In genomic region chr16:13640064-13640463, GRCm38 (mm10) we compare ENCODE assay signal across 9 mouse cellular contexts. TPM values are rescaled to one million over a fixed set of nuclear protein-coding genes. Genes with fewer than 3 reads are reported as not detected.
DNase-seq lines count a peak whose midpoint lies in the region; ATAC-seq lines count a peak whose summit lies in the region.
"Had no signal": no experiment of that assay in that cellular context is flagged by ENCODE, and none has a peak within 500 bp of the region (broad histone marks: within the 10 kb centered on the region; RNA-seq: fewer than 3 reads in every experiment).

No protein-coding gene starts in this region.

- WGBS in hindbrain, embryonic 11.5 days, result 74% methylated on average over 7 of the region's 7 CpGs
- 82% methylated on average over 7 of the region's 7 CpGs for WGBS in hindbrain, embryonic 16.5 days

- DNase-seq in hindbrain, embryonic 11.5 days (ENCODE audit: low spot score), result peak; percentile 12
- peak; percentile 21 to 22 for DNase-seq in spleen, postnatal 36 days (ENCODE audit: low spot score in 2 of 2)
- DNase-seq in spleen, postnatal 4 days (ENCODE audit: low spot score in 2 of 2), result no peak
- peak; percentile 17 for DNase-seq in embryo, embryonic 9.5 days (ENCODE audit: extremely low spot score)
- DNase-seq in urinary bladder, postnatal 4 days (ENCODE audit: low spot score in 2 of 2), result no peak
- no peak for DNase-seq in heart, postnatal 36 days
- no peak for DNase-seq in right cerebral cortex, postnatal 36 days (ENCODE audit: low spot score in 2 of 2)

- ATAC-seq in hindbrain, embryonic 11.5 days (ENCODE audit: low FRiP score), result no peak
- no peak for ATAC-seq in hindbrain, embryonic 16.5 days

- H3K9ac ChIP-seq in hindbrain, embryonic 11.5 days (ENCODE audit: low read depth, low read length), result no peak overlapping the region
- no peak overlapping the region for H3K9ac ChIP-seq in hindbrain, embryonic 16.5 days (ENCODE audit: low read depth, low read length)

- H3K36me3 ChIP-seq in hindbrain, embryonic 11.5 days (ENCODE audit: control insufficient read depth, insufficient read depth, low read length), result no peaks in the 10 kb centered on the region
- H3K36me3 ChIP-seq in hindbrain, embryonic 16.5 days (ENCODE audit: control insufficient read depth, insufficient read depth, low read length), result peaks cover 3% of the 10 kb centered on the region

- H3K4me2 ChIP-seq in hindbrain, embryonic 11.5 days (replicated peaks; ENCODE audit: low read depth, low read length), result no peak overlapping the region
- no peak overlapping the region for H3K4me2 ChIP-seq in hindbrain, embryonic 16.5 days (ENCODE audit: low read length)

- H3K27me3 ChIP-seq in hindbrain, embryonic 11.5 days (ENCODE audit: control insufficient read depth, insufficient read depth, low read length), result no peaks in the 10 kb centered on the region
- H3K27me3 ChIP-seq in hindbrain, embryonic 16.5 days (replicated peaks; ENCODE audit: control insufficient read depth, insufficient read depth, low read length), result no peaks in the 10 kb centered on the region
- H3K27me3 ChIP-seq: megakaryocyte, embryonic 14.5 days had no signal

- no peak overlapping the region for H3K27ac ChIP-seq in hindbrain, embryonic 11.5 days (ENCODE audit: low read depth, low read length)
- H3K27ac ChIP-seq in hindbrain, embryonic 16.5 days (ENCODE audit: low read depth, low read length), result no peak overlapping the region

- intact Hi-C loops in heart, postnatal 36 days (cut with DNase I), result no loop called here

- H3K9me3 ChIP-seq in hindbrain, embryonic 11.5 days (ENCODE audit: control insufficient read depth, low read length), result no peaks in the 10 kb centered on the region
- no peaks in the 10 kb centered on the region for H3K9me3 ChIP-seq in hindbrain, embryonic 16.5 days (ENCODE audit: control insufficient read depth, low read length)
- H3K9me3 ChIP-seq: megakaryocyte, embryonic 14.5 days had no signal

- H3K4me1 ChIP-seq in hindbrain, embryonic 11.5 days (replicated peaks; ENCODE audit: control insufficient read depth, insufficient read depth, low read length), result no peaks in the 10 kb centered on the region
- no peaks in the 10 kb centered on the region for H3K4me1 ChIP-seq in hindbrain, embryonic 16.5 days (ENCODE audit: control insufficient read depth, insufficient read depth, low read depth, low read length)

- H3K4me3 ChIP-seq in hindbrain, embryonic 11.5 days (ENCODE audit: low read depth, low read length), result no peak overlapping the region
- no peak overlapping the region for H3K4me3 ChIP-seq in hindbrain, embryonic 16.5 days (ENCODE audit: low read length)
- H3K4me3 ChIP-seq: megakaryocyte, embryonic 14.5 days had no signal

RNA-seq across cellular contexts. Expression of gene Parn, which starts 27.9 kb away (rescaled TPM):
- 40.4 and 44.9 TPM in 2 replicates for polyA plus RNA-seq in hindbrain, embryonic 11.5 days (2014; fragmentation: Nextera tagmentation; extraction: Ambion mirVana)
- 31.4 and 31.7 TPM in 2 replicates for polyA plus RNA-seq in hindbrain, embryonic 16.5 days (2015; fragmentation: Nextera tagmentation; extraction: Ambion mirVana)
- total RNA-seq in heart, postnatal 36 days (2021), result 10 to 100 TPM in 1 of 2 experiments, 1 to 10 TPM in 1; 9.0 to 10.9 TPM

RNA-seq across cellular contexts. Expression of gene Bfar, which starts 31.6 kb away (rescaled TPM):
- 43.0 and 44.1 TPM in 2 replicates for polyA plus RNA-seq in hindbrain, embryonic 11.5 days (2014; fragmentation: Nextera tagmentation; extraction: Ambion mirVana)
- 50.9 and 52.2 TPM in 2 replicates for polyA plus RNA-seq in hindbrain, embryonic 16.5 days (2015; fragmentation: Nextera tagmentation; extraction: Ambion mirVana)
- total RNA-seq in heart, postnatal 36 days (2021), result 10 to 100 TPM; 50.5 to 54.8 TPM

RNA-seq across cellular contexts. Expression of gene 3110001I22Rik, which starts 31.7 kb away (rescaled TPM):
- 11.6 and 11.8 TPM in 2 replicates for polyA plus RNA-seq in hindbrain, embryonic 11.5 days (2014; fragmentation: Nextera tagmentation; extraction: Ambion mirVana)
- 6.0 and 6.7 TPM in 2 replicates for polyA plus RNA-seq in hindbrain, embryonic 16.5 days (2015; fragmentation: Nextera tagmentation; extraction: Ambion mirVana)
- total RNA-seq in heart, postnatal 36 days (2021), result 1 to 10 TPM; 2.5 to 3.4 TPM

Comparison
In these comparisons a context has a peak if more than half of its experiments do, and no peak if none do; other contexts are left out.
1. DNase-seq: peak in hindbrain, embryonic 11.5 days (single experiment), spleen, postnatal 36 days (2 of 2) and embryo, embryonic 9.5 days (single experiment); none in spleen, postnatal 4 days (0 of 2), urinary bladder, postnatal 4 days (0 of 2), heart, postnatal 36 days (0 of 2) and right cerebral cortex, postnatal 36 days (0 of 2).